Mouse (Mus musculus) liver, postnatal 0 days (tissue): ENCODE results near the gene Zswim5. TPM values are rescaled to one million over a fixed set of nuclear protein-coding genes. Genes with fewer than 3 reads are reported as not detected.
"Not testable (repeated sequence)": the region's sequence is repeated elsewhere in the genome, so short reads cannot be mapped to it uniquely, and the experiment has no call there.

ENCODE experiments used
- ATAC-seq: fragments of 200-750 bp; cut with Nextera tagmentation; 2 replicates; pipeline ENCODE4 v1.8.0; 2017; ENCODE audit warnings: mild to moderate bottlenecking, moderate library complexity
- DNase-seq: peaks from one replicate; pipeline ENCODE4 v3.0.0-alpha.2; 2016
- H3K27ac ChIP-seq: fragments of 300-500 bp; sonication (generic); 2 replicates; pipeline ENCODE4 v1.5.1; 2014; ENCODE audit warnings: antibody characterized with exemption, moderate library complexity, mild to moderate bottlenecking, low read depth
- H3K27me3 ChIP-seq: fragments of 300-500 bp; sonication (generic); 2 replicates; pipeline ENCODE4 v1.6.1; 2014; ENCODE audit warnings: low read length, control low read depth, mixed read lengths; ENCODE audit not compliant: insufficient read depth
- H3K36me3 ChIP-seq: fragments of 300-500 bp; sonication (generic); replicated peaks from 2 replicates; pipeline ENCODE4 v1.6.1; 2014; ENCODE audit warnings: mild to moderate bottlenecking, control low read depth, low read length, moderate library complexity, mixed read lengths; ENCODE audit not compliant: insufficient read depth
- H3K4me1 ChIP-seq: fragments of 300-500 bp; sonication (generic); 2 replicates; pipeline ENCODE4 v1.6.1; 2014; ENCODE audit warnings: antibody characterized with exemption, mild to moderate bottlenecking, control low read depth; ENCODE audit not compliant: insufficient read depth
- H3K4me2 ChIP-seq: fragments of 300-500 bp; sonication (generic); 2 replicates; pipeline ENCODE4 v1.6.1; 2014; ENCODE audit warnings: low read depth, mild to moderate bottlenecking, low read length, moderate library complexity, mixed read lengths
- H3K4me3 ChIP-seq: fragments of 300-500 bp; sonication (generic); 2 replicates; pipeline ENCODE4 v1.5.1; 2014; ENCODE audit warnings: low read depth, low read length
- H3K9ac ChIP-seq: fragments of 300-500 bp; sonication (generic); replicated peaks from 2 replicates; pipeline ENCODE4 v1.6.1; 2014; ENCODE audit warnings: mild to moderate bottlenecking, moderate library complexity
- H3K9me3 ChIP-seq: fragments of 300-500 bp; sonication (generic); 2 replicates; pipeline ENCODE4 v1.6.1; 2016; ENCODE audit warnings: mild to moderate bottlenecking, control low read depth, low read length, mixed read lengths
- CTCF ChIP-seq: sonication (generic); IDR thresholded peaks from 2 replicates; pipeline ENCODE4 v1.5.1; 2016; ENCODE audit warnings: antibody characterized with exemption, low read depth
- EP300 ChIP-seq: IDR thresholded peaks from 2 replicates; pipeline ENCODE4 v1.6.1; 2016; ENCODE audit warnings: antibody characterized with exemption, low read depth, mild to moderate bottlenecking
- WGBS: fragments of 180-500 bp; shearing (Covaris S2); extraction: QIAGEN DNeasy Blood & Tissue Kit; methylation state at CpG from one replicate; pipeline ENCODE4 v1.1.7; 2014; ENCODE audit not compliant: insufficient replicate concordance; 5-methylcytosine and 5-hydroxymethylcytosine counted together
- polyA plus RNA-seq: library from polyadenylated mRNA; unstranded; fragments of >200 nt; fragmentation: Nextera tagmentation; extraction: Ambion mirVana; gene quantifications from 2 replicates; pipeline ENCODE4 v1.2.1, GENCODE M21; 2015

Gene Zswim5
- polyA plus RNA-seq = 0.06 TPM in 2 replicates

GRCm38 (mm10) chr4:116876995-116877728 lies at the start of gene Zswim5:
Gene Zswim5 (plus strand): TSS chr4:116877376.
- peak; percentile 52 for DNase-seq
- H3K27ac ChIP-seq = no peak within 1 kb of the TSS
- H3K4me3 ChIP-seq = peak within 1 kb of the TSS; percentile 69
- peak within 1 kb of the TSS; percentile 46 for H3K9ac ChIP-seq
- TF ChIP-seq CTCF (no peak), EP300 (no peak)
- peaks cover 6% of the 10 kb centered on the region for H3K4me1 ChIP-seq
- peaks cover 40% of the 10 kb centered on the region for H3K27me3 ChIP-seq
- no peaks in the 10 kb centered on the region for H3K9me3 ChIP-seq
- no peaks in the 10 kb centered on the region for H3K36me3 ChIP-seq
- under 1% methylated on average over 83 of the region's 104 CpGs for WGBS
- H3K4me2 ChIP-seq = peak within 1 kb of the TSS; percentile 98
- ATAC-seq = peak; percentile 71; the same call in 1 of the 2 replicates

- peak; percentile 64 for ATAC-seq
- no peak overlapping the region for H3K4me2 ChIP-seq
These were observed 49.4 kb upstream of the Zswim5 start for GRCm38 (mm10) chr4:116827819-116828218.

GRCm38 (mm10) chr4:116829364-116830069 lies 47.7 kb upstream of the Zswim5 start:
- Histone ChIP-seq H3K4me3 (no peak overlapping the region), H3K9me3 (no peaks in the 10 kb centered on the region), H3K36me3 (no peaks in the 10 kb centered on the region), H3K4me2 (no peak overlapping the region), H3K9ac (no peak overlapping the region), H3K27ac (no peak overlapping the region), H3K27me3 (no peaks in the 10 kb centered on the region), H3K4me1 (peaks cover 7% of the 10 kb centered on the region)
- TF ChIP-seq EP300 = no peak
- no peak for TF ChIP-seq CTCF
- ATAC-seq (no peak), DNase-seq (no peak)
- 63% methylated on average over 6 of the region's 6 CpGs for WGBS

More at GRCm38 (mm10) chr4:116827819-116828218, 49.4 kb upstream of the Zswim5 start:
- no peaks in the 10 kb centered on the region for H3K36me3 ChIP-seq
- no peak overlapping the region for H3K27ac ChIP-seq
- no peak overlapping the region for H3K9ac ChIP-seq
- no peak overlapping the region for H3K4me3 ChIP-seq
- no peaks in the 10 kb centered on the region for H3K9me3 ChIP-seq
- no peak for DNase-seq
- peaks cover 7% of the 10 kb centered on the region for H3K4me1 ChIP-seq
- H3K27me3 ChIP-seq = no peaks in the 10 kb centered on the region
- WGBS = 2% methylated on average over 4 of the region's 4 CpGs
- TF ChIP-seq CTCF = peak; percentile 83
- TF ChIP-seq EP300 = no peak

GRCm38 (mm10) chr4:116830070-116830368 lies 47.2 kb upstream of the Zswim5 start:
- 49% methylated on average over 6 of the region's 6 CpGs for WGBS
- TF ChIP-seq CTCF (no peak), EP300 (no peak)
- no peak overlapping the region for H3K4me2 ChIP-seq
- no peaks in the 10 kb centered on the region for H3K9me3 ChIP-seq
- peaks cover 5% of the 10 kb centered on the region for H3K4me1 ChIP-seq
- ATAC-seq (no peak), DNase-seq (no peak)
- no peak overlapping the region for H3K27ac ChIP-seq
- no peaks in the 10 kb centered on the region for H3K27me3 ChIP-seq
- H3K36me3 ChIP-seq = no peaks in the 10 kb centered on the region
- no peak overlapping the region for H3K9ac ChIP-seq
- no peak overlapping the region for H3K4me3 ChIP-seq

GRCm38 (mm10) chr4:116838999-116839398 lies 38.2 kb upstream of the Zswim5 start:
- no peaks in the 10 kb centered on the region for H3K27me3 ChIP-seq
- no peak overlapping the region for H3K27ac ChIP-seq
- H3K4me2 ChIP-seq = no peak overlapping the region
- no peak for ATAC-seq
- no peaks in the 10 kb centered on the region for H3K36me3 ChIP-seq
- DNase-seq = no peak
- no peaks in the 10 kb centered on the region for H3K4me1 ChIP-seq
- 42% methylated on average over 2 of the region's 2 CpGs for WGBS
- H3K4me3 ChIP-seq = no peak overlapping the region
- no peaks in the 10 kb centered on the region for H3K9me3 ChIP-seq
- H3K9ac ChIP-seq = no peak overlapping the region
- no peak for TF ChIP-seq EP300
- no peak for TF ChIP-seq CTCF

- not testable (repeated sequence) for H3K9ac ChIP-seq, H3K4me3 ChIP-seq, H3K4me1 ChIP-seq, ATAC-seq, DNase-seq, H3K27ac ChIP-seq, H3K27me3 ChIP-seq, H3K4me2 ChIP-seq, H3K36me3 ChIP-seq, H3K9me3 ChIP-seq
- WGBS = 33% methylated on average over 19 of the region's 29 CpGs
These were observed 37.1 kb upstream of the Zswim5 start for GRCm38 (mm10) chr4:116840096-116840495.
